Comparison of ENCODE assay signal across 8 mouse cellular contexts in genomic region chrX:42067791-42068200, GRCm38 (mm10). TPM values are rescaled to one million over a fixed set of nuclear protein-coding genes. Genes with fewer than 3 reads are reported as not detected.
A peak's percentile ranks its signal among the peaks of the same experiment; 100 is the strongest.
DNase-seq lines count a peak whose midpoint lies in the region; ATAC-seq and TF ChIP-seq lines count a peak whose summit lies in the region.

No protein-coding gene starts in this region.

- peak overlapping the region; percentile 91 for H3K27ac ChIP-seq in hindbrain, postnatal 0 days
- peak overlapping the region; percentile 90 for H3K27ac ChIP-seq in small intestine, adult 2 months (ENCODE audit: insufficient read depth, low read depth, low read length)

- peak overlapping the region; percentile 48 for H3K4me3 ChIP-seq in hindbrain, postnatal 0 days (ENCODE audit: low read length)
- peak overlapping the region; percentile 65 for H3K4me3 ChIP-seq in small intestine, adult 2 months (ENCODE audit: low read depth, low read length)

- H3K4me1 ChIP-seq in hindbrain, postnatal 0 days (ENCODE audit: insufficient read depth, low read length): no peaks in the 10 kb centered on the region
- peaks cover 8% of the 10 kb centered on the region; the same call in 1 of the 2 replicates for H3K4me1 ChIP-seq in small intestine, adult 2 months (ENCODE audit: control insufficient read depth, insufficient read depth, insufficient read length, low read length)

- no peak for TF ChIP-seq CTCF in hindbrain, postnatal 0 days (IDR thresholded peaks at IDR 0.05; ENCODE audit: low read depth)
- TF ChIP-seq CTCF in small intestine, adult 2 months (IDR thresholded peaks at IDR 0.05; ENCODE audit: extremely low read depth, insufficient read length, insufficient replicate concordance, low read depth, low read length): no peak

- TF ChIP-seq POLR2A in small intestine, adult 2 months (IDR thresholded peaks at IDR 0.05; ENCODE audit: low read depth, low read length): no peak

- intact Hi-C loops in left cerebral cortex, postnatal 10 days (cut with DNase I): no loop called here

- peak overlapping the region; percentile 55 for H3K9ac ChIP-seq in hindbrain, postnatal 0 days (replicated peaks; ENCODE audit: low read length)

- H3K9me3 ChIP-seq in hindbrain, postnatal 0 days (ENCODE audit: low read length): no peaks in the 10 kb centered on the region

- H3K27me3 ChIP-seq in hindbrain, postnatal 0 days (ENCODE audit: insufficient read depth, low read length): no peaks in the 10 kb centered on the region
- H3K27me3 ChIP-seq in small intestine, adult 2 months (ENCODE audit: control insufficient read depth, insufficient read depth, low read length): no peaks in the 10 kb centered on the region

- H3K4me2 ChIP-seq in hindbrain, postnatal 0 days (ENCODE audit: low read depth, low read length): peak overlapping the region; percentile 52

- WGBS in hindbrain, postnatal 0 days: 19% methylated on average over 26 of the region's 27 CpGs
- WGBS in small intestine, adult 2 months: 2% methylated on average over 22 of the region's 27 CpGs

- peak; percentile 91 for ATAC-seq in hindbrain, postnatal 0 days
- peak; percentile 65 for ATAC-seq in megakaryocyte progenitor cell, adult 5-6 weeks (replicated peaks; ENCODE audit: poor library complexity)

- no peaks in the 10 kb centered on the region for H3K36me3 ChIP-seq in hindbrain, postnatal 0 days (ENCODE audit: insufficient read depth, low read length)
- peaks cover 3% of the 10 kb centered on the region; the same call in 1 of the 2 replicates for H3K36me3 ChIP-seq in small intestine, adult 2 months (ENCODE audit: control insufficient read depth, insufficient read depth, low read length)

- peak; percentile 80 for DNase-seq in adrenal gland, postnatal 10 days
- peak; percentile 76 to 85 for DNase-seq in cerebellum, postnatal 25 days
- DNase-seq in frontal cortex, postnatal 25 days (ENCODE audit: low spot score in 2 of 2): peak; percentile 12 to 19
- DNase-seq in hindbrain, postnatal 0 days (ENCODE audit: low spot score): peak; percentile 83
- peak; percentile 23 to 82 for DNase-seq in left cerebral cortex, postnatal 10 days (ENCODE audit: extremely low spot score in 1 of 2, low spot score in 2 of 2)
- no peak for DNase-seq in MN1 (ENCODE audit: low spot score)

RNA-seq across cellular contexts. Expression of gene Xiap, which starts 8.3 kb away (rescaled TPM):
- 10 to 100 TPM; 55.9 to 60.1 TPM for total RNA-seq in adrenal gland, postnatal 10 days (2021)
- total RNA-seq in hindbrain, postnatal 0 days (2014; rRNA removed): 26.6 and 27.9 TPM in 2 replicates
- polyA plus RNA-seq in hindbrain, postnatal 0 days (2015; fragmentation: Nextera tagmentation; extraction: Ambion mirVana): 9.8 and 10.3 TPM in 2 replicates
- total RNA-seq in left cerebral cortex, postnatal 10 days (2021): 10 to 100 TPM; 46.1 to 53.5 TPM
- 39.2 and 41.5 TPM in 2 replicates for total RNA-seq in megakaryocyte progenitor cell, adult 5-6 weeks (2015)
- total RNA-seq in megakaryocyte progenitor cell, adult 5-6 weeks (2017): 27.4 and 32.8 TPM in 2 replicates
- polyA plus RNA-seq in small intestine, adult 2 months (2012; rRNA removed): 2.3 and 9.3 TPM in 2 replicates
